Mouse (Mus musculus) liver, embryonic 18 days (tissue): ENCODE measurements around the gene Efhd2. TPM values are rescaled to one million over a fixed set of nuclear protein-coding genes. Genes with fewer than 3 reads are reported as not detected.

Experiments used
- polyA plus RNA-seq: library from polyadenylated mRNA; depleted of rRNA; stranded (reverse); fragments of >200 nt; gene quantifications from 2 replicates; pipeline ENCODE4 v1.2.3, GENCODE M21; 2012; rRNA removed

The Efhd2 gene
- polyA plus RNA-seq: 24.2 and 26.8 TPM in 2 replicates

GRCm38 (mm10) chr4:141874601-141875460 lies at the start of gene Efhd2:
TSS of gene Efhd2 (minus strand) at chr4:141874920.

GRCm38 (mm10) chr4:141845999-141846398 lies 28.7 kb downstream of the Efhd2 start, which contains the start of gene Ctrc:
TSS of gene Ctrc (minus strand) at chr4:141846359.

GRCm38 (mm10) chr4:141826060-141826459 lies 48.7 kb downstream of the Efhd2 start, which contains the start of gene Cela2a:
TSS of gene Cela2a (minus strand) at chr4:141826160.

Other genes with a start within 250 kb of the Efhd2 start
- gene Plekhm2, start 210.0 kb downstream of the Efhd2 start, polyA plus RNA-seq: 5.0 and 6.1 TPM in 2 replicates
- gene Rsc1a1, start 189.3 kb downstream of the Efhd2 start, polyA plus RNA-seq: 9.1 and 12.8 TPM in 2 replicates
- 13.2 and 13.5 TPM in 2 replicates for gene Ddi2, start 151.5 kb downstream of the Efhd2 start, polyA plus RNA-seq
- 39.3 and 45.7 TPM in 2 replicates for gene Agmat, start 128.2 kb downstream of the Efhd2 start, polyA plus RNA-seq
- gene Dnajc16, start 84.0 kb downstream of the Efhd2 start, polyA plus RNA-seq: 3.0 and 3.6 TPM in 2 replicates
- 7.8 and 8.2 TPM in 2 replicates for gene Casp9, start 81.3 kb downstream of the Efhd2 start, polyA plus RNA-seq
- gene Cela2a, start 48.8 kb downstream of the Efhd2 start, polyA plus RNA-seq: 0.05 and 8.8 TPM in 2 replicates
- not detected in 2 replicates for gene Ctrc, start 28.6 kb downstream of the Efhd2 start, polyA plus RNA-seq
- gene Fhad1, start 140.2 kb upstream of the Efhd2 start, polyA plus RNA-seq: 1.1 and 1.3 TPM in 2 replicates
- gene Tmem51, start 209.4 kb upstream of the Efhd2 start, polyA plus RNA-seq: 11.4 and 12.1 TPM in 2 replicates